Comparison of ENCODE assay signal across 11 mouse cellular contexts in genomic region chrX:84514650-84515366, GRCm38 (mm10).
DNase-seq lines count a peak whose midpoint lies in the region; ATAC-seq lines count a peak whose summit lies in the region.
"Had no signal": no experiment of that assay in that cellular context is flagged by ENCODE, and none has a peak within 500 bp of the region (broad histone marks: within the 10 kb centered on the region; RNA-seq: fewer than 3 reads in every experiment).

No protein-coding gene starts in this region.

- no peaks in the 10 kb centered on the region for H3K36me3 ChIP-seq in forebrain, embryonic 16.5 days (ENCODE audit: control insufficient read depth, insufficient read depth)
- H3K36me3 ChIP-seq: heart, embryonic 10.5 days had no signal

- H3K4me3 ChIP-seq in forebrain, embryonic 16.5 days (replicated peaks; ENCODE audit: low read length), result no peak overlapping the region
- H3K4me3 ChIP-seq: heart, embryonic 10.5 days had no signal

- H3K9ac ChIP-seq in forebrain, embryonic 16.5 days (replicated peaks; ENCODE audit: low read depth, low read length), result no peak overlapping the region

- no peak overlapping the region for H3K4me2 ChIP-seq in forebrain, embryonic 16.5 days (ENCODE audit: low read length)

- WGBS in forebrain, embryonic 16.5 days, result 26% methylated on average over 3 of the region's 3 CpGs

- peak; percentile 89 for ATAC-seq in forebrain, embryonic 16.5 days
- ATAC-seq: activated CD4-positive, CD25-positive, alpha-beta regulatory T cell, adult 4 months; intestine, postnatal 0 days had no signal

- no peaks in the 10 kb centered on the region for H3K9me3 ChIP-seq in forebrain, embryonic 16.5 days (ENCODE audit: control insufficient read depth, low read length)
- H3K9me3 ChIP-seq: heart, embryonic 10.5 days had no signal

- H3K4me1 ChIP-seq in forebrain, embryonic 16.5 days (replicated peaks; ENCODE audit: control insufficient read depth, insufficient read depth, low read length), result no peaks in the 10 kb centered on the region; the same call in 1 of the 2 replicates
- H3K4me1 ChIP-seq: heart, embryonic 10.5 days had no signal

- H3K27ac ChIP-seq in forebrain, embryonic 16.5 days (ENCODE audit: low read length), result no peak overlapping the region
- H3K27ac ChIP-seq: heart, embryonic 10.5 days had no signal

- H3K27me3 ChIP-seq in forebrain, embryonic 16.5 days (replicated peaks; ENCODE audit: control insufficient read depth, insufficient read depth, low read length), result no peaks in the 10 kb centered on the region

- peak; percentile 0 for DNase-seq in kidney, postnatal 14 days
- no peak for DNase-seq in kidney, adult 8-10 months
- peak; percentile 28 for DNase-seq in lung, postnatal 14 days
- peak; percentile 5 for DNase-seq in retina, embryonic 14.5 days (ENCODE audit: low spot score)
- DNase-seq in thymus, postnatal 10 days (ENCODE audit: low spot score in 2 of 2), result no peak
- no peak for DNase-seq in c-Kit-positive CD71-positive TER-119-positive erythroid progenitor cells, embryonic 14.5 days (ENCODE audit: low spot score)
- no peak for DNase-seq in cerebellum, adult 11-12 months

Comparison
In these comparisons a context has a peak if more than half of its experiments do, and no peak if none do; other contexts are left out.
1. DNase-seq: peak in kidney, postnatal 14 days (single experiment), lung, postnatal 14 days (single experiment) and retina, embryonic 14.5 days (single experiment); none in kidney, adult 8-10 months (0 of 2), thymus, postnatal 10 days (0 of 2), c-Kit-positive CD71-positive TER-119-positive erythroid progenitor cells, embryonic 14.5 days (single experiment) and cerebellum, adult 11-12 months (single experiment).